Mouse (Mus musculus) kidney, postnatal 10 days (tissue): ENCODE data around the gene Relt.

Source experiments
- DNase-seq: peaks from one replicate; pipeline ENCODE4 v3.0.0; 2021; ENCODE audit warnings: mixed read lengths

Relt gene

DNA sequence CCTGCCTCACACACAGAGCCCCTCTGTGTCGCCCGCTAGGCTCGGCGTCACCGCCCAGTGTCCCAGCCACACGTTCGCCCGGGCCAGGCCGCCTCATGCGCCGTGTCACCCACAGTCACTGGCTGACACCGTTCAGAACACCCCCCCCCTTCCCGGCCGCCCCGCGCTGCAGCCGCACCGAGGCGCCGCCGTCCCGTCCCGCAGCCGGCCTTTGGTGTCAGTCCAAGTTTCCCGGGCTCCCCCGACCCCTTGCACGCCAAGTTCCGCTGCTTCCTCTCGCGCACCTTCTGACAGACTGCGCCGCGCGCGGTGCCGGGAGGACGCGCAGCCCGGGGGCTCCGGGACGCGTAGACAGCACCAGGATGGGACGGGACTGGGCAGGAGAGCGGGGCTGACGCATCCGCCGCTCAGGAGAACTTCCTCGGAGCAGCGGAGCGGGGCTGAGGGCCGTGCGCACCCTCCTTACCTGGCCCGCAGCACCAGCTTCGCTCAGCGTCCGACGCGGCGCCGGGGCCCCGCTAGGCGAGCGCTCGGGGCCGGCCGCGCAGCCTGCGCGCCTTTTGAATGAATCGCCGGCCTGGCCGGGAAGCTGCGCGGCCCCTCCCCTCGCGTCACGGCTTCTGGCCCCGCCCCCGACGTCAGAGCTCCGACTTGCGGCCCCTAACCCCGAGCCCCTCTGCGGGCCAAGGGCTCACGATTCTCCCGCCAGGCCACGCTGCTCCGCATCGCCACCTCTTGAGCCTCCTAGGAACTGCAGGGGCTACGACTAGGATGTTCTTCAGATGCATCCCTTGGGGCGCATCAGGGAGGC lies at the start of gene Relt:
Gene Relt, minus strand, starts transcription at position 619 of the 811 bp plus-strand sequence.
- DNase-seq, result peak; percentile 98

- peak; percentile 54 for DNase-seq
These were observed 48.5 kb upstream of the Relt start for GRCm38 (mm10) chr7:100911791-100912190.

- peak; percentile 85 for DNase-seq
These were observed 48.1 kb upstream of the Relt start for GRCm38 (mm10) chr7:100911246-100911770.

DNA sequence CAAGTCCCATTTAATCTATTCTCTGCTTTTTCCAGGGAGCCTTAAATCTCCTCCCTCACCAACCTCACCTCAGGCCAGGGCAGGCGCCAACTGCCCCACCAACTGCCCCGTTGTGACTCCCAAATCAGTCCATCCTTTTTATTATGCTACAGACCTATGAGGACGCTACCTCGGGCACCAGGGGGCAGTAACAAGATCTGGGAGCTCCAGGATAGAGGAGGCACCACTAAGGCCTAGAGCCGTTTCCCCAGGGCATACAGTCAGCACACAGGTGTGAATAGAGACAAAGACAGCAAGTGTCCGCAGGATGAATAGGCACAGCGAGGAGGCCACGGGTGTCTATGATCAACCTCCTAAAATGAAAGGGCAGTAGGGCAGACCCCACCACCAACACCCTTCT lies 45.3 kb upstream of the Relt start:
- DNase-seq, result peak; percentile 82

DNA sequence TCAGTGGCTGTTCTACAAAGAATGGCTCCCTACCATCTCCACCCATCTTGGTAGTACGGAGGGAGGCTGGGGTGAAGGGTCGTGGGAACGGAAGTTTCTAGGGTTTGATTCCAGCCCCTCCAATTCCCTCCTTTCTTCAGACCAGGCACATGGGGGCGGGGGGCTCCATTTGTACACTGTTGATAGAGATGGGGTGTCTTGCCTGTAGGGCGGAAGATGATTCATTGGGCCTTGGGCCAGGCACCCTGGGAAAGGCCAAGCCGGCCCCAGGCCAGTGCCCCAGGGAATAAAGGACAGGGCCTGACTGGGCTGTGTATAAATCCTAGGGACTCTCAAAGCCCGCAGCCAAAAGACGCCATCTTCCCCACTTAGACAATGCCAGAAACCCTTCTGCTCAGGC lies 44.8 kb upstream of the Relt start:
- DNase-seq, result peak; percentile 76

DNA sequence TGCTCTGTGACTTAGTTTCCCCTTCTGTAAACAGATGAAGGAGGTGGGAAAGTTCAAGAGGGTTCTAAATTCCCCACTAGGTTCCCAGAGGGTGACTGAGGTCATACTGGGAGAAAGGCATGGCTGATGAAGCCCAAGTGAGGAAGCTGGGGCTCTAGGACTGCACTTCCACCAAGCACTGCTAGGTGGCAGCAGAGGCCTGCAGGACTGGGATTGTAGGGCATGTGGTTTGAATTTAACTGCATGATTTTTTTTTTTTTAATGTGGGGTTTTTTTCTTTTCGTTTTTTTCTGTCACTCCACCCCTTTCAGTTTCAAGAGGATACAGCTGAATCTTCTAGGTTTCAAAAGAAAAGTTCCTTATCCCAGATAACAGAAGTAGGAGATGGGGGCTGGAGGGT lies 44.0 kb upstream of the Relt start:
- peak; percentile 93 for DNase-seq

- peak; percentile 46 for DNase-seq
These were observed 43.0 kb upstream of the Relt start for GRCm38 (mm10) chr7:100906029-100906789.

DNA sequence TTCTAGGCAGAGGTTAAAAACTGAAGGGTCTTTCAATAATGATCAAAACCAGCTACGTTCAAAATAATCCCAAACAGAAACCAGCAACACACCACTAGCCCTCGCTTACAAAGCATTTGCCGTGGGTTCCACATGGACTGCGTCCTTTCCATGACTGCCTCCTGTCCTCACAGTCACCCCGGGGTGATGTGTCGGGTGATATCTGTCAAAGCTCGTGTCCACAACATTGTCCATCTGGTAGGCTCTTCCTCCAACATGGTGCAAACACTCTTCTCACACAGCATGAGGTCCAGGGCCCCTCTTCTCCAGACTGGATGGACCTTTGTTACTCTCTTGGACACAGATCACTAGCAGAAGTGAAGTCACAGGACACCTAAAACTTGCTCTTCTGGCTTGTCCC lies 41.8 kb upstream of the Relt start:
- DNase-seq, result no peak

- DNase-seq, result peak; percentile 39
These were observed 41.4 kb upstream of the Relt start for GRCm38 (mm10) chr7:100904612-100905011.

- DNase-seq, result peak; percentile 46
These were observed 39.3 kb upstream of the Relt start for GRCm38 (mm10) chr7:100902451-100903137.

DNA sequence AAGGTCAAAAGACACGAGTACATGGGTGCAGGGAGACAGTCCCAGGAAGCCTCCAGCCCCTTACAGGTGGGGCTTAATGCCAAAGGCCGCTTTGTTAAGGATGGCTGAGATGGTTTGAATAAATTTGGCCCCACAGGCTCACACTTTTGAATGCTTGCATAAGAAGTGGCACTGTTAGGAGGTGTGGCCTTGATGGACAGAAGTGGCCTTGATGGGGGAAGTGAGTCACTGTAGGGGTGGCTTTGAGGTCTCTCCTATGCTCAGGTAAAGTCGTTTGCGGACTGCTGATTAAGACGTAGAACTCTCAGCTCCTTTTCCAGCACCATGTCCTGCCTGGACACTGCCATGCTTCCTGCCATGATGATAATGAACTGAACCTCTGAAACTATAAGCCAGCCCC lies 34.6 kb upstream of the Relt start:
- DNase-seq, result no peak

DNA sequence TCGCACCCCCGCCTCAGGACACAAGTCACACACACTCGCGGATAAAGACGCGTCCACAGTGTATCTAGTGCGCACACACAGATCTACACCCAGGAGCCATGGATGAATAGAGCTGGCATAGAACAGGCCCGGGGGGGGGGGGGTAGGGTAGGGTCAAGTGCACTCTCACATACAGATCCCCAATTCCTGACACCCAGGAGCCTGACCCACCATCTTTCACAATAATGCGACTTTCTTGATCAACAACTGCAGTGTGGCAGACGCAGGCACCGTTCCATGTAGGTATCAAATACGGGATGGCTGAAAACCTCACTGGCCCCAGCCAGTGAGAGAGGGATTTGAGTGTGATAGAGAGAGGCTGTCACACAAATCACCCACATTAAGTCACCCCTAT lies 31.6 kb upstream of the Relt start:
- no peak for DNase-seq

DNA sequence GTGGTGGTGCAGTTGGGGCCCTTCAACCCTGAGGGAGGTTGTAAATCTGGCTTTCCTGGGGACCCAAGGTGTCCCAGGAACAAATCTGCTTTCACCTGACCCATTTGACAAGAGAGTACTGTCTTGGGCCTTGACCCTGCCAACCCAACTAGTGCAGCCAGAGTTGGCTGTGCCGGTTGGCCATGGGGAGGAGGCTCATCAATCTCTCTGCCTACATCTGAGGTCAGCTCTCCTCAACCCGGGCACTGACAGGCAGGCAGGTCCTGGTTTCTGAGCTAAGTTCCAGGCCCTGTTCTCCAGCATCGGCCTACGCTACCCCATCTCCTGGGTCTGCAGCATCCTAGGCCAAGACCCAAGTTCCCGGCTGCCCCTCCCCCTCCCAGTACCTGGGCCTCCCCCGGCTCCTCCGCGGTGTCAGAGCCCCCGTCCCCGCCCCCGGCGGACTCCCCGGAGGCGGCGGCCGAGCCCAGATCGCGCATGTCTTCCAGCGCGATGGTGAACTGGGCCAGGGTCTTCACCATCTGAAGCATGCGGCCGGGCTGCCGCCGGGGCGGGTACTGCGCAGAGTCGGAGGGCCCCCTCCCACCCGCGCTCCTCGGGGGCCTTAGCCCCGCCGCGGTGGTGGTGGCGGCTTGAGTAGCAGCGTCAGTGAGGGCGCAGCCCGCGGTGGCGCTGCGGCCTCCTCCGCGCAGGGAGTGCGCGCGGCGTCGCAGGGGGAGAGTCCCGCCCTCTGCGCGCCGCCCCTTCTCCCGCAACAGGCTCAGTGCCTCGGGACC lies 31.0 kb upstream of the Relt start:
- DNase-seq, result peak; percentile 52

DNA sequence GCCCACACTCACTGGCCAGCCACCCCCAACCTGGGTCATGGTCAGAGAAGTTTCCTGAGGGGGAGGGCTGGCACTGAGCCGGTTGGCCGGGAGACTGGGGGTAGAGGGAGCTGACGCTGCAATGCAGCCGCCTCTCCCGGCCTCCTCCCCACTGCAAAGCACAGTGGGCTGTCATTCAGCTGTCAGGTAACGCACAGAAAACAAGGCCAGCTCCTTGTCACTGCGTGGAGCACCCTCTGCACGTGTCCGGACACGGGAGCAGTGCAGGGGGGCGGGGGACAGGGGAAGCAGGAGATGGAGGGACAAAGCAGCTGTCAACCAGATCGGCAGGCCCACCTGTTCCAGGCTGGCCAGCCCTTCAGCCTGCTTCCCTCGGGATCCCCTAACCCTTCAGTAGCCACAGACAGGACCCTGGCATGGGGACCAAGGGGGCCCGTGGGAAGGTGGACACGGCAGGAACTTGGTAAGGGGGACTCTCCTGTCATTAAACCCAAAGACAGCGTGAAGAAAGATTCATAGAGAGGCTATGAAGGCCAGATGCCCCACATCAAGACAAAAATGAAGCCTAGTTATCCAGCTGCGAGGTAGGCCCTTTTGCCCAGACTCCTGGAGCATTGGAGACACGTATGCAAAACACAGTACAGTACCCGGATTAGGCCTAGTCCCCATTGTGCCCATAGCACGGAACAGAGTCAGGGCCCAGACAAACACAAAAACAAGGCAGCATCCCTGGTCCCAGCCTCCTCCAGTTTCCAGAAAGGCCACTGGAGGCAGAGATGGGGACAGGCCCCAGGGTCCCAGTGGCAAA lies 30.2 kb upstream of the Relt start:
- peak; percentile 74 for DNase-seq

DNA sequence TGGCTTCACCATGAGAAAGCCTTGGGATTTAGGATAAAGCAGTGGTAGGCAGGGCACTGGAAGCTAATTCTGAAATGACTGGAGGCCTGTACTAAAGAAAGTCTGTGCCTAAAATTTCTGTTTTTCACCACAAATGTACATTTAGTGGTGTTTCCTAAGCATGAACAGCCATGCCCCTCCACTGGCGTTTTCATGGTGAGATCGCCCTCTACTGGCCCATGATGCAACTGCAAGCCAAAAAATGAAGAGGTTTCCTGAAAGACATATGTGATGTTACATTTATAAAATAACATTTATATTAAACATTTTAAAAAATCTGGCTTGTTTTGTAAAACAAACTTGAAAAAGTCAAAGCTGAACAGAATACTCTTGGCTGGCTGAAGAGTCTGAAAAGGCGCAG lies 23.3 kb upstream of the Relt start:
- DNase-seq, result peak; percentile 71

GRCm38 (mm10) chr7:100884460-100884859 lies 21.2 kb upstream of the Relt start:
- DNase-seq, result no peak

GRCm38 (mm10) chr7:100881950-100882349 lies 18.7 kb upstream of the Relt start:
- DNase-seq, result no peak

DNA sequence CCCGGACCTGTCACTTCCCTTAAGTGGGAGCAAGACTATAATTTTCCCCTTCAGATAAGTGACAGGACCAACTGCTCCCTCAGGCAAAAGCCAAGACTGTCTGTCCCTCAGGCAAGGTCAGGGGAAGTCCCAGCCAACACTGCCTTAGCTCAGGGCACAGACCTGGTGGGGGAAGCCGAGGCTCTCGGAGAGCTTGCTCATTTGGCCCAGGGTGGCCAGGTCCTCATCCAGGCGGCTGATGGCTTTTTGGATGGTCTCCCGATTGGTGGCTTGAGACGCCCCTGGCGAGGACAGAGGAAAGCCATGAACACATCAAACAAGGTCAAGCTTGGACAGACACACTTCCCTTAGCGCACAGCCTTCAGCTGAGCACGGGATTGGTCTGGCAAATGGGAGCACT lies 18.3 kb upstream of the Relt start:
- DNase-seq, result no peak

- peak; percentile 89 for DNase-seq
These were observed 16.3 kb upstream of the Relt start for GRCm38 (mm10) chr7:100879595-100879994.

GRCm38 (mm10) chr7:100876771-100877170 lies 13.5 kb upstream of the Relt start:
- no peak for DNase-seq

DNA sequence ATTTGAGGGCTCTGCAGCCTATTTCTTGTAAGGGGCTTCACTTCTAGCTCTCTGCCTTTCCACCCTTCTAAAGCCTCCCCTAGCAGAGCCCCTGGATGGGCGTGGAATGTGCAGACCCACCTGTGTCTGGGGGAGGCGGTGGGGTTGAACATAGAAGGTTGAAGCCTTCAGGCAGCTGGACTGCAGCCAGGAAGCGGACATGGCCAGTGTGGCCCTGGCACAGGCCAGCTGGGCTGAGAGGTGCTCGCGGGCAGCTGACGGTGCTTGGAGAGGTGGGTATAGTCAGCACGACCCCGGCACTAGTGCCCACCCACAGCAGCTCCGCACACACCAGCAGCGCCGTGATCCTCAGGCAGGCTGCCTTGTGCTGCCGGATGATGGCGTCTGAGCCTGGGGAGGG lies 13.0 kb upstream of the Relt start:
- DNase-seq, result peak; percentile 52

GRCm38 (mm10) chr7:100875822-100876221 lies 12.6 kb upstream of the Relt start:
- no peak for DNase-seq
